Mouse (Mus musculus): ENCODE results near the gene Cenps.
"Not testable (repeated sequence)": the region's sequence is repeated elsewhere in the genome, so short reads cannot be mapped to it uniquely, and the experiment has no call there.

Gene Cenps

DNA sequence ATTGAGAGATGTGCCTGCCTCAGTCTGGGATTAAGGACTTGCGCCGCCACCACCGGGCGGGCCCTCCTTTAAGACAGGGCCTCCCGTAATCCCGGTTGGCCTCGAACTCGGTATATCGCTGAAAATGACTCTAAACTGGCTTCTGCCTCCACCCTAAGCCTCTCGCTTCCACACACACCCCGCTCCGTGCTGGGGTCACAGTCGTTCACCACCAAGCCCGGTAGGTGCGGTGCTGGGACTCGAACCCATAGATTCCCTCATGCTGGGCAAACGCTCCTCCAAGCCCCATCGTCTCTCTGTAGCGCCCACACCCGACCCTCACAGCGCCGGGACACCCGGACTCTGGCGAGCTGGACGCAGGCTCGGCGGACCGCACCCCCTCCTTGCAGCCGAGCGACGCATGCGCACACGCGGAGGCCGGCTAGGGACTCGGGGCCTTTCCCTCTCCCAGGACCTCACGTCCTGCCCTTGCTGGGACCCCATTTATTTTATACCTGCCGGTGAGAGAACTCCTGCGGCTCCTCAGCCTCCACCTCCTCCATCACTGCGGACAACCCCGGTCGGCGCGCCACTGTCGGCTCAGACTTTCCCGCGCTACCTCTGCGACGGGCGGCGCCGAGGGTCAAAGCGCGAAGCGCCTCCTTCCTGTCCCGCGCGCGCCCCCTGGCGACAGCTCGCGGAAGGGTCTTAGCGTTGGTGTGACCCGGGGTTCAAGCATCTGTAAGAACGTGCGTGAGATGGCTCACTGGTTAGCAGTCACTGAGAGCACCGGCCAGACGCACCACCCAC lies at the start of gene Cenps:
Cenps (minus strand) TSS at position 648 of the 789 bp plus-strand sequence.
- peak; percentile 95 for DNase-seq (ENCODE audit: low spot score)

DNA sequence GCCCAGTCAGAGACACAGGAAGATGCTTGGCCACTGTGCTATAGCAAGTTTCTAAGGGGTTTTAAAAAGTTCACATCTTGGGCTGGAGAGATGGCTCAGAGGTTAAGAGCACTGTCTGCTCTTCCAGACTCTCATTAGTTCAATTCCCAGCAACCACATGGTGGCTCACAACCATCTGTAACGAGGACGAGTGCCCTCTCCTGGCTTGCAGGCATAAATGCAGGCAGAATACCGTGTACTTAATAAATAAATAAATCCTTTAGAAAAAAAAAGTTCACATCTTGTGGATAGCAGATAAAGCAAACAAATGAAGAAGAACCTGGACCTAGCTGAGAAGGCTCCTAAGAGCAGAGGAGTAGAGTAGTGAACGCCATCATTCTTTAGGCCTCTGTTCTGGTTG lies 45.3 kb upstream of the Cenps start:
- DNase-seq (ENCODE audit: low spot score) = peak; percentile 48

DNA sequence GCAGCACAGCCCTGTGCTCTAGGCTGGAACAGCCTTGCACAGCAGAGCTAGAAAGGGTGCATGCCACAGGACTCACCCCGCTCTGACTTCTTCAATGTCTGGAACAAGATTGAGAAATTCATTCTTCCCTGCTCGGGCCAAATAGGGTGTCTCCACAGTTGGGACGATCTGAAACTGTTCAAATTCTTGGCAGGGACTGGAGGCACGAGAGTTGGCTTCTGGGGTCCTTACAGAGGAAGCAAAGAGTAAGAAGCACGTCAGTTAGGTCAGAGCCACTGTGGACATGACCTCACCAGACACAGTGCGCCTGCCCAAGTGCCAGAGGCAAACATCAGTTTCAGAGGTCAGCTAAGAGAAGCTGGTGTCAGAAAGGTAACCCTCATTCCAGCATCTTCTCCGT lies 44.8 kb upstream of the Cenps start:
- DNase-seq (ENCODE audit: low spot score) = no peak

DNA sequence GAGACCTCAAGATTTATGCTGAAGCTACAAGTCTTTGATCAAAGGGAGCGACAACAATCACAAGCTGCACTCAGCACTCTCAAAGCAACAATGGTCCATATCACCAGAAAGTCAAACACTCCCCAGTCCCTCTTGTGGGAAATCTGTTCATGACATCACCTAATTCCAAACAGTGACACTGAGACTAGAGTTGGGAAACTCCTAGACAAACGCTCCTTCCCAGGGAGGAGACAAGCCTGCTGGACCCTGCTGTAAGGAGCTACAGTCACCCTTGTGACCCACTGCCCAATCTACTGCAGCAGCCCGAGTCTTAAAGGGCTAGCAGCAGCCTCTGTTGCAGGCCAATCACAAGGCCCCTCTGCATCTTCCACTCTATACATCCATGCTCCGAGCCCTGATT lies 42.1 kb upstream of the Cenps start:
- DNase-seq (ENCODE audit: low spot score) = no peak

DNA sequence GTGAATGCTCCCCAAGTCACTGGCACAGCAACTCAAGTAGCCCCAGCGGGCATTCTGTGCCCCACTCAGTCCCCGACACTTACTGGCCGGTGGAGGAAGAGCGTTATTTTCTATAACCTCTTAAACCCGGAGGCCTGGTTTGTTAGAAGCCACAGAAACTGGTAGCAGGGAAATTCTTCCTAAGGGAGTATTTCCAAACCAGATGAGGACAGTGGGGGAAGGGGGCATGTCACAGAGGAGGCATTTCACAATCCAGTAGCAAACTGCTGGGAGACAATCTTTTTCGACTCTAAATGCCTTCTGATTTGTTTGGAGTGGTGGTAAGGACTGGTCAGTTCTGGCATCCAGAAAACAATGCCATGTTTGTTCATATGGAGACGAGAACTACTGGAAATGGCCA lies 41.7 kb upstream of the Cenps start:
- DNase-seq (ENCODE audit: low spot score) = no peak

DNA sequence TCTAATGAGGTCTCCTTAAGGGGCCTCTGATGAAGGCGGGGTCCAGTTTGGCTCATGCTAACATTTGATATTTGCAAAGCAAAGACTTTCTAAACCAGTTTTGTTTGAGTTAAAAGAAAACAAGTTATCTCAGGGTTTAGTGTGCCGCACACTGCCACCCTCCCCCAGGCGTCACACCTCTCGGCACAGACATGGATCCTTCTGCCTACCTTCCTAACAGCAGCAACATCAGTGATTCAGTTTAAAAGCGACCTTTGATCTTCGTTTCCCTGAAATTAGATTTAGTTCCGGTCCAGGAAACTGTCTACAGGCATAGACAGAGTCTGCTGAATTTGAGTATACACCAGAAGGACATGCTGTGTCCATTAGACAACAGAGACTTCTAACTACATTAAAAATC lies 40.9 kb upstream of the Cenps start:
- no peak for DNase-seq (ENCODE audit: low spot score)

DNA sequence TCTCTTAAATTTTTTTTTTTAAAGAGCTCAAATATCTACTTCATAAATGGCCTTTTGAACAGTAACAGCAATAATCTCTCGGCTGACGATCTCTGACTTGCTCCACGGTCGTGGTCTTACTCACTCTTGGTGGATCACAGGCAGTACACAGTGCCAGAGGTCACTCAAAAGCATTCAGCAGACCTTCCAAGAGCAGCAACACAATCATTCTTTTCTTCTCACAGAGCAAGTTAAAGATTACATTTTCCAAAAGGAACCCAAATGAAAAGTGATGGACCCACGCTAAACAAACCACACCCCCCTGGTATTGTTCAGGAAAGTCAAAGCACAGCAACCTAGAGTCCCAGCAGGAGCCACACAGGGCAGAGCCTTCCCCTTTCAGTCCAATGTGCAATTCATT lies 39.6 kb upstream of the Cenps start:
- DNase-seq (ENCODE audit: low spot score) = no peak

DNA sequence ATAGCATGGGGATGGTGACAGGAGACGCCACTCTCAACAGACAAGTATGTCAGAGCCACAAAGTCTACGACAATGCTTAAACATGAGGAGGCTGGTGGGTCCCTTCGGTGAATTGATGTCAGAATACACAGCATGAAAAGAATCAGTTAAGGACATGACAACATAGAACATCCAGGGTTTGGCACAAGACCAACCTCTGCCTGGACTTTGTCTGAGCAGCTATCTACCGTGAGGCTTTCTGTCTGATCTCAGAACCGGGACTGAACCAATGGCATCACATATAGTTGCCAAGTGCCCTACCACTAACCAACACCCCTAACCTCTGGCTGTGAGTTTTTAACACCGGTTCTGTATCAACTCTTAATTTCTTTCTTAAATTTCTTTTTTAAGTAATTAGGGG lies 39.2 kb upstream of the Cenps start:
- DNase-seq (ENCODE audit: low spot score) = no peak

DNA sequence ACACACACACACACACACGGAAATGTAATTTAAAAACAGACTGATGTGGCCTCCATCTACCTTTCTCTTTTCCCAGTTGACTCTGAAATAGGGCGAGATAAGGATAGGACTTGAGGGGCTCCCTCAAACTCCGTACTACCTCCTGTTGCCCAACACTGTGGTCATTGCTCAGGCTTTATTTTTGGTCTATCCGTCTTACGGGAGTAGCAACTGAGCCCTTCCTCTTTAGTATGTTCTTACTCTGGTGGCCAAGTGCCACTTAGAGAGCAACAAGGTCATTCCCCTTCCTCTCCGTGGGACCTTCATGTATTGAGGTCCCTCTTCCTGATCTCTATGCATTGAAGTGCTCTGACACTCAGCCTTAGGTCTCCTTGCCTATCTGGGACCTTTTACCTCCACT lies 36.2 kb upstream of the Cenps start:
- no peak for DNase-seq (ENCODE audit: low spot score)

DNA sequence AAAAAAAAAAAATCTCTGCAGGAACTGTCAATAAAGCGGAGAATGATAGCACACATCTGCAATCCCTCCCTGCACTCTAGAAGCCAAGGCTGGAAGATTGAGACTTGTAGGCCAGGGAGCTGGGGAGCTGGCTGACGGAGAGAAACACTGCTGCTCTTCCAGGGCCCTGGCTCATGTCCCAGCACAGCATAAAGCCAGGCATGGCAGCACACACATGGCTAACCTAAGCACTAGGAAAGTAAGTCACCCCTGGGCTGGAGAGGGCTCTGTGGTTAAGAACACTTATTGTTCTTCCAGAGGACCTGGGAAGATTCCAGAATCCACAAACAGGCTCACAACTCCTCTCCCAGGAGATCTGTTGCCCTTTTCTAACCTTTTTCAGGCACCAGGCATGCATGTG lies 35.2 kb upstream of the Cenps start:
- DNase-seq (ENCODE audit: low spot score) = no peak

DNA sequence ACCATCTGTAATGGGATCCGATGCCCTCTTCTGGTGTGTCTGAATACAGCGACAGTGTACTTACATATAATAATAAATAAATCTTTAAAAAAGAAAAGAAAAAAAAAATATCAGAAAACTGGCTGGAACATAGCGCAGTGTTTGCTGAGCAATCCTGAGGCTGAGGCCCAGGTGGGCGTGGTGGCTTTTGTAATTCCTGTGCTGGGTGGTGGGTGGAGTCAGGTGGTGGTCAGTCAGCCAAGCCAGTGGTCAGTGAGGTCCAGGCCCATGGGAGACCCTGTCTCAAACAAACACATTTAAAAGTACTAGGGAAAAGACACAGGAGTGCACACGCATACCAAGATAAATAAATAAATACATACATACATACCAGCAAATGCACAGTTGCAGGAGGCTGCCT lies 34.7 kb upstream of the Cenps start:
- no peak for DNase-seq (ENCODE audit: low spot score)

DNA sequence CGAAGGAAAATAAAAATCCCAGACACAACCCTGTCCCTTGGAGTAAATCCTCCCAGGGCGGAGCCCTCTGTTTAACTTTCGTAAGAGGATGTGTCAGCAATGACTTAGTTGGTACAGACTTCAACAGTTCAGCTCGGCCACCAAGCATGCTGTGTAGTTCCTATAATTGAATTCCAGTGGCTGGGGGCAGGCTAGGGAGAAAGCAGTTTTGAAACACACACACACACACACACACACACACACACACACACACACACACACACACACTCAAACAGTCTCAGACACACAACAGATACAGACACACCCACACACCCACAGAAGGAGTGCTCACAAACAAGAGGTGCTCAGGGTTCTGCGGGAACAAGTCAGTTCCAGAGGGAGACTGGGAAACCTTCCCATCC lies 34.2 kb upstream of the Cenps start:
- no peak for DNase-seq (ENCODE audit: low spot score)

DNA sequence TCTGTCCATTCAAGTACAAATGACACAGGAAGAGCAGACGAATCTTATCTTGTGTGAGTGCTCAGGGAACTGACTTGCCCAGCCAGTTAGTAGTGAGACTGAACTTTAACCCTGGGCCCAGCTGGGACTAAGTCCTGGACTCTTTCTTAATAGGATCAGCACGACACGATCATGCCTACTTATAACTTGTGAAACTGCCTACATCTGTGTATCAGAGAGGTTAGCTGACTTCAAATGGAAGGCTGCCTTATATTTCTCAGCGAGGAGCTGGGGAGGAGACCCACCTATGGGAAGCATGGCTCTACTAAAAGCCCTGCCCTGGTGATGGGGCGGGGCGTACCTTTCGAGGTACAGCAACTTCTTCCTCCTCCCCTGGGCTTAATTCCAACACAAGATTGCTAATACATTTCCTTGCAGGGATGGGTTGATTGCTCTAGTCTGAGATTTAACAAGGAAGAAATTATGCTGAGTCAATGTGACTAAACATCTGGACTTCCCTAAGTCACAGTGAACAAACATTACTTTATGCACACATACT lies 33.0 kb upstream of the Cenps start:
- no peak for DNase-seq (ENCODE audit: low spot score)

DNA sequence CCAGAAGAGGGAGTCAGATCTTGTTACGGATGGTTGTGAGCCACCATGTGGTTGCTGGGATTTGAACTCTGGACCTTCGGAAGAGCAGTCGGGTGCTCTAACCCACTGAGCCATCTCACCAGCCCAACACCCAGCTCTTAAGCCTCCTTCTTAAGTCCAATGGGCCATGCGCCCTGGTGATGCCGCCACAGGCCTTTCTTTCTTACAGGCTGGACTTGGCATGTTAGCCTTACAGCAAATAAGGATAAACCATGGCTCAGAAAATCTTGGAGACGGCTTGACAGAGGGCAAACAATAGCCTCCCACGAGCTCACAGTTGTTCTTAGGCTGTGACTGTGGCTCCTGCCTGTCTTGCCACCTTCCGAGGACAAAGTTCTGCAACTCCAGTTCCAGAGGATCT lies 32.5 kb upstream of the Cenps start:
- not testable (repeated sequence) for DNase-seq (ENCODE audit: low spot score)

DNA sequence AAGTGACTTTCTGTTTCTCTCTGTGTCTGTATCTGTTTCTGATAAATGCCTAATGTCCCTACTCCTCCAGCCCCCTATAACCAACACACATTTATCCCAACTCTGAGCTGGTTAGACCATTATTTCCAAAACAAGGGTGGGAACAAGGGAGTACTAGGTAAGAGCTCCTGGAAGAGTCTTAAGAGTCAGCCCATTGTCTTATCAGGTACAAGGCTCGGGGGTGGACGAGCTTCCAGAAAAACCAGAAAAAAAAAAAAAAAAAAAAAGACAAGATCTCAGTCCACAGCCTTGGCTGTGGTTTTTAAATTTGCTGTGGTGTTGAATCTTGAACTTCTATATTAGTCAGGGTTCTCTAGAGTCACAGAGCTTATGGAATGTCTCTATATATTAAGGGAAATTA lies 30.6 kb upstream of the Cenps start:
- no peak for DNase-seq (ENCODE audit: low spot score)

DNA sequence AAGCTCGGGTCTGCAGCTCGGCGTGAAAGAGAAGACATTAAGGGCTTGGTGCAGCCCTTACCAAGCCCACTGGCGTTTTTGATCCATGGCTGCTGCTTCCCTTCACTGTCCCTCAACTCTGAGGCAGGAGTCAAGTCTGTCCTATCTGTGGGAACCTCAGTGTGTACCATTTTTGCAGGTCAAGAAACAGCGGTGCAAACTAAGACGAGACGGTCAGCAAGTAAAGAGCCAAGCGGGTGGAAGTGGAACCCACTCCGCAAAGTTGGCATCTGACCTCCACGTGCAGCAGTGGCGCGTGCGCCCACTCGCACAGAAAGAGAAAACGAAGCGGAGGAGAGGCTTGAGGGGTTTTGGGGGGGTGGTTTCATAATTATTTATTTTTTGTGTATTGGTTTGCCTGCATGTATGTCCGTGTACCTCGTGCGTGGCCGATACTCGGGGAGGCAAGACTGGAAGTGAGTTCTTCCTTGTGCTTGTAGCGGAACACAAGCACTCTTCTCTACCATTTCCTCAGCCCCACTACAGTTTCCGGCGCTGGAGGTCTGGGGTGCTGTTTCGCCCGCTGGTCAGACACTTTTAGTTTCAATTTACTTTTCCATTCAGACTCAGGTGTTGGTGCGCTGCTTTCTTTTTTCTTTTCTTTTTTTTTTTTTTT lies 29.7 kb upstream of the Cenps start:
- DNase-seq (ENCODE audit: low spot score) = peak; percentile 53

DNA sequence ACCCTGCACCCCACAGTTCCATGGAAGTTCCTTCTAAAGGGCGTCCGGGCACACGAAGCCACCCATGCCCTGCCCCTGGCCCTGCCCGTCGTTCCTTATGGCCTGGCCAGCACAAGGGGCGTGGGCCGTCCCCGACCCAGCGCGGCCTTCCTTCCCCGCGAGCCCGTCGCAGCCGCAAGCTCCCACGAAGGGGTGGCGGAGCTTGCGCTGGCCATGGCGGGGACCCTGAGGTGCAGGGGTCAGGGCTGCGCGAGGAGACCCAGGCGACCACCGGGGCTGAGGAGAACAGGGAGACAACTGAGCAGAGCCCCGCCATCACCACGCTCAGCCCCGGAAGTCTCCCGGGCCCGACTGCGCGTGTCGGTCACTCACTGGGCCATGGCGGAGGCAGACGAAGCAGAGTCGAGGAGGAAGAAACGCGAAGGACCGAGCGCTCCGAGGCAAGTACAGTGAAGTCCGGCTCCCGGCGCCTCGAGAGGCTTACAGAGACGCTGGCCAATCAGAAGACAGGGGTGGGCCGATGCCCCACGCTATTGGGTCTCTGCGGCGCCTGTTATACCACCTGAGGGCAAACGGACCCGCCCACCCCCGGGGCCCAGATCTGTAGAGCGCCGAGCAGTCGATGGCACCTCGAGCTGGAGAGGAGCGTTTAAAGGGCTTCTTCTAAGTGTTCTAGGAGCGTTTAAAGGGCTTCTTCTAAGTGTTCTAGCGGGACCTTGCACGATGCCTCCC lies 29.0 kb upstream of the Cenps start, which contains the start of gene Pgd:
Pgd (minus strand) TSS at position 557 of the 732 bp plus-strand sequence.
- peak; percentile 96 for DNase-seq (ENCODE audit: low spot score)

DNA sequence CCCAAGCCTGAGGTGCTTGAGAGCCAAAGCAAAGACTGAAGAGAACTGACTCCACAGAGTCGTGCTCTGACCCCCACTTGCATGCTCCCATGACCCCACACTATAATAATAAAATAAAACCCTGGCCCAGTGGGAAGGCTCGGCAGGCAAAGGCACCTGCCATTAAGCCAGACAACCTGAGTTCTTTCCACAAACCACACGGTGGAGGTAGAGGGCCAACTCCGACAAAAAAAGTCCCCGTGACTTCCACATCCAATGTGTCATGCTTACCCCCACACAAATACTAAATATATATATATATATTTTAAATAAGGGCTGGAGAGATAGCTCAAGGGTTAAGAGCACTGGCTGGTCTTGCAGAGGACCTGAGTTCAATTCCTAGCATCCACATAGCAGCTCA lies 26.7 kb upstream of the Cenps start:
- DNase-seq (ENCODE audit: low spot score) = no peak

DNA sequence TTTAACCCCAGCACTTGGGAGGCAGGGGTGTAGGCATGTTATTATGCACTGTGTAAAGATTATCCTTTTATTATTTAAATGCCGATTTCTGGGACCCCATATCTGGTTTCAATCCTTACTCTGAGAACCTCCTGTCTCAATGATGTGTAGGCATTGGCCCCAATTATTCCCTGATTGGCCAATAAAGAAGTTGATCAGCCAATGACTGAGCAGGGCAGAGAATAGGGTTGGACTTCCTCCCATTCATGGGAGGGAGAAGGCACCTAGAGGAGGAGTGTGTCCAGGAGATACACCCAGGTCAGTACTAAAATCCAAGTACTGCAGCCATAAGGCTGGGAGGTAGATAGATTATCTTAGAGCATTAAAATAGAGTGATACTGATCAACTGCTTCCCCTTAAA lies 25.8 kb upstream of the Cenps start:
- DNase-seq (ENCODE audit: low spot score) = no peak

DNA sequence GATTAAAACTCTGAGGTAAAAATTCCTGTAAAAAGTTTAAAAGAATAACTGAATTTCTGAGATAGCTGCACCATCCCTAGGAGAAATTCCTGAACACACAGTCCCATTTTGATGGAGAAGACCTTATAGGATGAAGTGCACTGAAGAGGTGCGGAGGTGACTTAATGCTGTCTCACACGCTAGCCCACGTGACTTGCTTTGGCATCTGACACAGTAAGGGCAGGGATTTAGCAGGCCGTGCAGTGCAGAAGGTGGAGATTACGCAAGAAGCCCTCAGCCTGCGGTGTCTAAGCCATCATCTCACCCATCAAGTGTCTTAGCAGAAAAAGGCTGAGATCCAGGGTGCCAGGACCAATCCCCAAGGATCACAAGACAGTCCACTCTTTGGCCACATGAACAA lies 23.7 kb upstream of the Cenps start:
- DNase-seq (ENCODE audit: low spot score) = no peak

DNA sequence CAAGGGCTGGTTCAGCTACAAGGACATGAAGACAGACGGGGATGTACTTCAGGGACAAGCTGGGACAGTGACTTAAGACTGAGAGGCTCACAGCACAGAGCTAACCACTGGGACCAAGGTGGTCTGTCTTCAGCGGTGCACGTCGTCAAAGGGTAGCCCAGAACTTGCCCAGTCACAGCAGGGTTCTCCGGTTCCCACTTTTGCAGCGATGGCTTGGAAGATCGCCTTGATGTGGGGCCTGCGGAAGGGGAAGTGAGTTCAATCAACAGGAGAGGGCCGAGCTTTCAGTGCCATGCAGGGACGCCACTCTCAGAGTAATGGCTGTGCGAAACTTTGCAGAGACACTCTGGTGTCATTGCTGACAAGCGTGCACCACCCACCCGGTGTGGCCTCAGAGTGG lies 22.5 kb upstream of the Cenps start:
- no peak for DNase-seq (ENCODE audit: low spot score)

DNA sequence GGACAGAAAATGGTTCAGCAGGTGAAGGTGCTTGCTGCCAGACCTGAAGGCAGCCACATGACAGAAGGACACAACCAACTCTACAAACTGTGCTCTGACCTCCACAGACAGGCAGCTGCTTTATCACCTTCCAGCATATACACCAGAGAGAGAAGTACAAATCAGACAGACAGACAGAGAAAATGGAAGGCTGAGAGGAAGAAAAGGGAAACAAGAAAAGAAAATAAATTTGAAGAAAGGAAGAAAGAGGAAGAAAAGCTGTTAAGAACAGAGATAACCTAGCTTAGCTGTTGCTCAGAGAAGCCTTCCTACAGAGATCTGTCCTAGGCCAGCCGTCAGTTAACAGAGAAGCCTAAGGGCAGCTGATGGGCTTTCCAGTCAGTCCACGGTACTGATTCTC lies 21.8 kb upstream of the Cenps start:
- no peak for DNase-seq (ENCODE audit: low spot score)

DNA sequence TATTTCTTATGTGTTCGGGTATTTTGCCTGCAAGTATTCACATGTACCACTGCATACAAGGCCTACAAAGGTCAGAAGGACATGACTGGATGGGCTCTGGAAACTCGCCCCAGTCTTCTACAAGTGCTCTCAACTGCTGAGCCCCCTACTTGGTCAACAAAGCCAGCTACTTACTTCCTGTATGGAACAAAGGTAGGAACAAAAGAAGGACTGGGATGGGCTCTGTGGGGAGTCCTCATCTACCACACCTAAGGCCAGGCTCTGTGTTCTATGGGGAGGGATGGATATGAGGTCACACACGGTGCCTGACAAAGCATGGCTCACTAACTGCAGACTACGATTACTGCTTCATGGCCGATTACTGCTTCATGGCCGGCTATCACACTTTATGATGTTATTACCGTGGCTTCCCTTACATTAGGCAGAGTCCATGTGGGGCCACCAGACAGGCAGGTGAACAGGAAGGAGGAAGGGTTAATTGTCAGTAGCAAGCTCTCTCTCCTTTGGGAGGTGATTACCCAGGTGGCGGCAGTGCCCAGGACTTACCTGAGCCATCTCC lies 20.1 kb upstream of the Cenps start:
- DNase-seq (ENCODE audit: low spot score) = no peak
